Mouse (Mus musculus) ES-Bruce4 (cell line): Measurements from ENCODE around the gene Bst1. TPM values are rescaled to one million over a fixed set of nuclear protein-coding genes. Genes with fewer than 3 reads are reported as not detected.

Experiments used
- H3K27ac ChIP-seq: 2 replicates; pipeline ENCODE4 v1.5.1; 2012; ENCODE audit warnings: low read length, inconsistent platforms; ENCODE audit not compliant: insufficient read depth
- H3K27me3 ChIP-seq: 2 replicates; pipeline ENCODE4 v1.6.1; 2012; ENCODE audit warnings: mild to moderate bottlenecking, low read length, inconsistent platforms; ENCODE audit not compliant: control insufficient read depth, poor library complexity, insufficient read depth, severe bottlenecking
- H3K36me3 ChIP-seq: 2 replicates; pipeline ENCODE4 v1.6.1; 2012; ENCODE audit warnings: inconsistent platforms, mild to moderate bottlenecking, low read length, moderate library complexity; ENCODE audit not compliant: control insufficient read depth, poor library complexity, insufficient read depth, severe bottlenecking
- H3K4me1 ChIP-seq: one replicate; pipeline ENCODE4 v1.8.1; 2011; ENCODE audit warnings: low read length; ENCODE audit not compliant: control insufficient read depth, insufficient read depth
- H3K4me3 ChIP-seq: 2 replicates; pipeline ENCODE4 v1.5.1; 2011; ENCODE audit warnings: low read depth, mild to moderate bottlenecking, low read length
- H3K9ac ChIP-seq: 2 replicates; pipeline ENCODE4 v1.6.1; 2012; ENCODE audit warnings: low read depth, mild to moderate bottlenecking, inconsistent platforms; ENCODE audit not compliant: poor library complexity, severe bottlenecking
- H3K9me3 ChIP-seq: replicated peaks from 2 replicates; pipeline ENCODE4 v1.6.1; 2012; ENCODE audit warnings: mild to moderate bottlenecking, low read length, inconsistent platforms; ENCODE audit not compliant: control insufficient read depth, poor library complexity, insufficient read depth, severe bottlenecking
- CTCF ChIP-seq: IDR thresholded peaks from one replicate; pipeline ENCODE4 v1.8.1; 2011; ENCODE audit warnings: low read depth, low read length
- EP300 ChIP-seq: IDR thresholded peaks from 2 replicates; pipeline ENCODE4 v1.6.1; 2011; ENCODE audit warnings: low read depth, low read length; ENCODE audit not compliant: insufficient read depth
- POLR2A ChIP-seq: IDR thresholded peaks from one replicate; pipeline ENCODE4 v1.8.1; 2011; ENCODE audit warnings: low read length; ENCODE audit not compliant: insufficient read depth
- polyA plus RNA-seq: library from polyadenylated mRNA; stranded (reverse); fragments of >200 nt; gene quantifications from 2 replicates; pipeline ENCODE4 v1.2.4, GENCODE M21; 2011; ENCODE audit warnings: low read depth; ENCODE audit not compliant: missing spikeins, insufficient read depth, insufficient read length

Bst1 gene
- polyA plus RNA-seq: 2.2 and 6.2 TPM in 2 replicates

DNA sequence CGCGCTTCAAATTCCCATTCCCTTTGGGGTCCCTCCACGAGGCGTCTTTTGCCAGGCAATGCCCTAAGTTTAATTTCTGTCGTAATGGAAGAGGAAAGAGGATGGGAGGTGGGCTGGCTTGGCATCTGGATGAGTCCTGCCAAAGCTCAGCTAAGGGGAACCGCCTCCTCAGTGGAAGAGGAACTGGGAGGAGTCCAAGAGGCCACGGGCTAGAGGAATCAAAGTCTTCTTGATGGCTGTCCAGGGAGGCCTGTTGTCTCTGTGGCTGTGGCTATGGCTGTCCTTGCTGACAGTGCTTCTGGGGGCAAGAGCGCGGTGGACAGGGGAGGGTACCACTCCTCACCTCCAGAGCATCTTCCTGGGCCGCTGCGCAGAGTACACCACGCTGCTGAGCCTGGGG is at the start of gene Bst1:
Gene Bst1, plus strand, starts transcription at position 191 of the 400 bp plus-strand sequence.
- Histone ChIP-seq H3K27ac (no peak within 1 kb of the TSS), H3K36me3 (no peaks in the 10 kb centered on the region), H3K9me3 (no peaks in the 10 kb centered on the region), H3K4me3 (no peak within 1 kb of the TSS), H3K4me1 (peaks cover 8% of the 10 kb centered on the region), H3K9ac (no peak within 1 kb of the TSS), H3K27me3 (no peaks in the 10 kb centered on the region)
- TF ChIP-seq CTCF (no peak), EP300 (no peak), POLR2A (no peak)

DNA sequence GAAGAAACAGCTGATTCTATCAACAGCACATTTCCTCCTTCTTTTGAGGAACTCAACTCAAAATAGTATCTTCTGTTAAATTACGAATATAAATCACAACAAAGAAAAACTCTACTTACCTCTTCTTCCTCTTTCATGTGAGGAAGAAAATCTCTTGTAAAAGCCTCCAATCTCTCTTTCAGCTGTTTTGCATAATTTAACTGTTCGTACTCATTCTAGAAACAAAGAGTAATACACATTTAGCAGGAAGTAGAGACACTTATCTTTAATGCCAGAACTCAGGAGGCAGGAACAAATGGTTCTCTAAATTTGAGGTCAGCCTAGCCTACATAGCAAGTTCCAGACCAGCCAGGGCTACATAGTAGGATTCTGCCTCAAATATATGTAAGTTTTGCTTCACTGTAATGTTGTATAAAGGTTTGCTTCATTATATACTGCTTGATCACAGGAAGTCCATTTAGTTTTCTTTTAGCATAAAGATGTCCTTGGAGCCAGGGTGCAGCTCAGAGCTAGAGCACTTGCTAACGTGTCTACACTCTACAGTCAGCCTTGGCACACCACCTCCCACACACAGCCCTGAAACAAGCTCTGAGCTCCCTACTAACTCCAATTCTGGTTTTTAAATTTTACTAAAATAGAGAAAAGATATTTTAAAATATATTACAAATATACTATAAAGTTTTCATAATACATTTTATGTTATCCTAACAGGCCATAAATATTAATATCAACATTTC is 47.9 kb upstream of the Bst1 start:
- Histone ChIP-seq H3K4me3 (no peak overlapping the region), H3K9ac (no peak overlapping the region), H3K4me1 (no peaks in the 10 kb centered on the region), H3K9me3 (no peaks in the 10 kb centered on the region), H3K27me3 (no peaks in the 10 kb centered on the region), H3K36me3 (peaks cover 24% of the 10 kb centered on the region), H3K27ac (no peak overlapping the region)
- TF ChIP-seq CTCF: no peak
- no peak for TF ChIP-seq EP300
- TF ChIP-seq POLR2A: no peak

DNA sequence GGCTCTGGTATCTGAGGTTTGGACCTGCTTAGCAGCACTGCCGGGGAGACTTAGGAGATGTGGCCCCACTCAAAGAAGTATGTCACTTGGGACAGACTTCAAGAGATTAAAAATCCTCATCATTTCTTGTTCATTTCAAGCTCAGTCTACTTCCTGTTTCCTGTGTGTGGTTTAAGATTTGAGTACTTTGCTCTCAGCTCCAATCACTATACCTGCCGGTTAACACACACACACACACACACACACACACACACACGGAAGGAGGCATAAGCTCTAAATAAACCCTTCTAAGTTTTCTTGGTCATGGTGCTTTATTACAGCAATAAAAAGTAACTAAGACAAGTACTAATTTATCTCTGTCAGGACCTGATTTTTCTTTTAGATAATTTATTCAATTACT is 47.1 kb upstream of the Bst1 start:
- no peak for TF ChIP-seq POLR2A
- no peak for TF ChIP-seq CTCF
- TF ChIP-seq EP300: no peak
- no peaks in the 10 kb centered on the region for H3K4me1 ChIP-seq
- no peaks in the 10 kb centered on the region for H3K27me3 ChIP-seq
- H3K36me3 ChIP-seq: peaks cover 24% of the 10 kb centered on the region
- no peak overlapping the region for H3K4me3 ChIP-seq
- H3K9me3 ChIP-seq: no peaks in the 10 kb centered on the region
- H3K27ac ChIP-seq: no peak overlapping the region
- no peak overlapping the region for H3K9ac ChIP-seq

DNA sequence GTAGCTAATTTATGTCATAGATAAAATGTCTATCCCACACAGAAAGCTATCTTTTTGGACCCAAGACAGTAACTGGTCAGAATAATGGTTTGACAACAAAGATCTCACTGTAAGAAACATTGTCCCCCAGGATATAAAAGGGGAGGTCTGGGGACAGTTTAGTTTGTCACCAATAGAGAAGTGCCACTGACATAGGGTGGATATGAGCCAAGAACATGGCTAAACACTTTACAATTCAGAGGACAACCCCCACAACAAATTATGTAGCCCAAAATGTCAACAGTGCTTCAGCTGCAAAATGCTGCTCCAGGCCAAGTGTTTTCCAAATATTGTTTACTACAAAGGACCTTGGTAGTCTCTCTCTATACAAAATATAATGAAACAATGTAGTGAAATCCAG is 42.3 kb upstream of the Bst1 start:
- Histone ChIP-seq H3K9ac (no peak overlapping the region), H3K27me3 (no peaks in the 10 kb centered on the region), H3K4me1 (no peaks in the 10 kb centered on the region), H3K9me3 (no peaks in the 10 kb centered on the region), H3K4me3 (no peak overlapping the region), H3K27ac (no peak overlapping the region), H3K36me3 (peaks cover 2% of the 10 kb centered on the region)
- no peak for TF ChIP-seq CTCF
- no peak for TF ChIP-seq POLR2A
- no peak for TF ChIP-seq EP300

DNA sequence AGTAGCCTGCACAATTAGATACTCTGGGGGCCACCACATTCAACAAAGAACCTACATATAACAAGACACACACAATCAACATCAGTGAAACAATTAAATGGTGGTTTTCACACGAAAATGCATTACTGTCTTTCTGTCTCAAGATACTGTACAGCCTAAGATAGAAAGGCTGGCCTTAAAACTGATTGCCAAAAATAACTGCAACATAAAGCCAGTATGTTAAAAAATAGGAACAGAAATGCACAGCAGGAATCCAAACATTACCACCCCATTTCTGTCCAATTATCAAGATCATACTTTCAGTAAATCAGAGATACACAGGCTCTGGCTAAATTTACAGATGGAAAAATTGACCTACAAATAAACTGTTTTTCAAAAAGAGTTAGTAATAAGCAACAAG is 41.7 kb upstream of the Bst1 start:
- H3K4me3 ChIP-seq: no peak overlapping the region
- TF ChIP-seq EP300 (no peak), CTCF (no peak), POLR2A (no peak)

DNA sequence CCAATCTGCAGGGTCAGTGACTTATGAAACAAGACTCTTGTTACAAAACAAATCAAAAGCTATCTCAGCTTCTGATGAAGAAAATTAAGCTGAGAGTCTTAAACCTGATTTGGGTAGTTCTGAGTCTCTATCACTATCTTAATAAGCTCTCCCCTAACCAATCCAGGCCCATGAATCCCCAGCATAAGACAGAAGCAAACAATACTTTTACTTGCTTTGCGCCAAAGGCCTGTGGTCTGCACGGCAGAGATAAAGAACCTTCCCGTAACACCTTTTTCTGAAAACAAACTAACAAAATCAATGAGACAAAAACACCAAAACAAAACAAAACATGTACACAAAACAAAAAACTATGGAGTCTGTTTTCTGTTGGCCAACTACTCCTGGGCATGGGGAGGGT is 40.1 kb upstream of the Bst1 start:
- TF ChIP-seq EP300: no peak
- no peak for TF ChIP-seq POLR2A
- TF ChIP-seq CTCF: no peak
- H3K9ac ChIP-seq: no peak overlapping the region
- H3K27ac ChIP-seq: no peak overlapping the region
- no peaks in the 10 kb centered on the region for H3K9me3 ChIP-seq
- H3K27me3 ChIP-seq: no peaks in the 10 kb centered on the region
- no peaks in the 10 kb centered on the region for H3K4me1 ChIP-seq
- H3K4me3 ChIP-seq: no peak overlapping the region
- no peaks in the 10 kb centered on the region for H3K36me3 ChIP-seq

More for the DNA sequence above, 41.7 kb upstream of the Bst1 start:
- peaks cover 2% of the 10 kb centered on the region for H3K36me3 ChIP-seq
- no peaks in the 10 kb centered on the region for H3K4me1 ChIP-seq
- H3K9ac ChIP-seq: no peak overlapping the region
- H3K27ac ChIP-seq: no peak overlapping the region
- no peaks in the 10 kb centered on the region for H3K9me3 ChIP-seq
- no peaks in the 10 kb centered on the region for H3K27me3 ChIP-seq
